Mouse (Mus musculus): ENCODE measurements around the gene Zbtb34. TPM values are rescaled to one million over a fixed set of nuclear protein-coding genes. Genes with fewer than 3 reads are reported as not detected.

The Zbtb34 gene
- polyA plus RNA-seq, 1 experiment from 2014 or later, result 7.6 TPM

- WGBS, result 85% methylated on average over 5 of the region's 5 CpGs
- Histone ChIP-seq H3K9me3 (replicated peaks; ENCODE audit: control insufficient read depth, low read length, poor library complexity, severe bottlenecking) (no peaks in the 10 kb centered on the region), H3K9ac (ENCODE audit: low read depth, low read length) (no peak overlapping the region), H3K4me2 (ENCODE audit: low read length) (no peak overlapping the region), H3K27ac (ENCODE audit: low read length) (no peak overlapping the region), H3K4me1 (ENCODE audit: control insufficient read depth, insufficient read depth, low read length) (no peaks in the 10 kb centered on the region), H3K27me3 (ENCODE audit: control insufficient read depth, insufficient read depth, low read depth, low read length) (no peaks in the 10 kb centered on the region), H3K36me3 (ENCODE audit: control insufficient read depth, insufficient read depth, low read length) (no peaks in the 10 kb centered on the region), H3K4me3 (ENCODE audit: low read depth, low read length) (no peak overlapping the region)
- no peak for ATAC-seq
These were observed 30.6 kb downstream of the Zbtb34 start for GRCm38 (mm10) chr2:33400541-33400940.

- WGBS, result 81% methylated on average over 7 of the region's 7 CpGs
- no peaks in the 10 kb centered on the region for H3K9me3 ChIP-seq (replicated peaks; ENCODE audit: control insufficient read depth, low read length, poor library complexity, severe bottlenecking)
- H3K4me1 ChIP-seq (ENCODE audit: control insufficient read depth, insufficient read depth, low read length), result peaks cover 3% of the 10 kb centered on the region; the same call in 1 of the 2 replicates
- no peak for ATAC-seq
- H3K27me3 ChIP-seq (ENCODE audit: control insufficient read depth, insufficient read depth, low read depth, low read length), result no peaks in the 10 kb centered on the region
- H3K27ac ChIP-seq (ENCODE audit: low read length), result no peak overlapping the region
- H3K4me2 ChIP-seq (ENCODE audit: low read length), result no peak overlapping the region
- H3K36me3 ChIP-seq (ENCODE audit: control insufficient read depth, insufficient read depth, low read length), result no peaks in the 10 kb centered on the region
- H3K9ac ChIP-seq (ENCODE audit: low read depth, low read length), result no peak overlapping the region
- no peak overlapping the region for H3K4me3 ChIP-seq (ENCODE audit: low read depth, low read length)
These were observed 32.0 kb downstream of the Zbtb34 start for GRCm38 (mm10) chr2:33399091-33399490.

- Histone ChIP-seq H3K9ac (ENCODE audit: low read depth, low read length) (no peak overlapping the region), H3K9me3 (replicated peaks; ENCODE audit: control insufficient read depth, low read length, poor library complexity, severe bottlenecking) (no peaks in the 10 kb centered on the region), H3K36me3 (ENCODE audit: control insufficient read depth, insufficient read depth, low read length) (no peaks in the 10 kb centered on the region), H3K4me1 (ENCODE audit: control insufficient read depth, insufficient read depth, low read length) (peaks cover 8% of the 10 kb centered on the region; the same call in 1 of the 2 replicates), H3K4me2 (ENCODE audit: low read length) (no peak overlapping the region), H3K27me3 (ENCODE audit: control insufficient read depth, insufficient read depth, low read depth, low read length) (no peaks in the 10 kb centered on the region), H3K27ac (ENCODE audit: low read length) (no peak overlapping the region), H3K4me3 (ENCODE audit: low read depth, low read length) (no peak overlapping the region)
- no peak for ATAC-seq
- WGBS, result 68% methylated on average over 4 of the region's 4 CpGs
These were observed 34.1 kb downstream of the Zbtb34 start for GRCm38 (mm10) chr2:33397036-33397435.

GRCm38 (mm10) chr2:33395053-33395452 lies 36.1 kb downstream of the Zbtb34 start:
- WGBS, result 95% methylated on average over 2 of the region's 2 CpGs
- Histone ChIP-seq H3K27me3 (ENCODE audit: control insufficient read depth, insufficient read depth, low read depth, low read length) (no peaks in the 10 kb centered on the region), H3K27ac (ENCODE audit: low read length) (no peak overlapping the region), H3K4me2 (ENCODE audit: low read length) (no peak overlapping the region), H3K4me1 (ENCODE audit: control insufficient read depth, insufficient read depth, low read length) (peaks cover 8% of the 10 kb centered on the region; the same call in 1 of the 2 replicates), H3K9ac (ENCODE audit: low read depth, low read length) (no peak overlapping the region), H3K4me3 (ENCODE audit: low read depth, low read length) (no peak overlapping the region), H3K9me3 (replicated peaks; ENCODE audit: control insufficient read depth, low read length, poor library complexity, severe bottlenecking) (no peaks in the 10 kb centered on the region; the same call in 1 of the 2 replicates), H3K36me3 (ENCODE audit: control insufficient read depth, insufficient read depth, low read length) (no peaks in the 10 kb centered on the region)
- ATAC-seq, result no peak

- no peaks in the 10 kb centered on the region for H3K36me3 ChIP-seq (ENCODE audit: control insufficient read depth, insufficient read depth, low read length)
- no peak overlapping the region for H3K4me3 ChIP-seq (ENCODE audit: low read depth, low read length)
- peaks cover 4% of the 10 kb centered on the region for H3K9me3 ChIP-seq (replicated peaks; ENCODE audit: control insufficient read depth, low read length, poor library complexity, severe bottlenecking)
- no peak overlapping the region for H3K27ac ChIP-seq (ENCODE audit: low read length)
- peaks cover 8% of the 10 kb centered on the region; the same call in 1 of the 2 replicates for H3K4me1 ChIP-seq (ENCODE audit: control insufficient read depth, insufficient read depth, low read length)
- WGBS, result 46% methylated on average over 11 of the region's 11 CpGs
- no peaks in the 10 kb centered on the region for H3K27me3 ChIP-seq (ENCODE audit: control insufficient read depth, insufficient read depth, low read depth, low read length)
- H3K4me2 ChIP-seq (ENCODE audit: low read length), result no peak overlapping the region
- no peak overlapping the region for H3K9ac ChIP-seq (ENCODE audit: low read depth, low read length)
- 0 out of 2 replicates have a peak, but pooled peaks have one; percentile 39 for ATAC-seq
These were observed 37.0 kb downstream of the Zbtb34 start for GRCm38 (mm10) chr2:33393951-33394635.

- Histone ChIP-seq H3K4me1 (ENCODE audit: control insufficient read depth, insufficient read depth, low read length) (peaks cover 8% of the 10 kb centered on the region; the same call in 1 of the 2 replicates), H3K4me3 (ENCODE audit: low read depth, low read length) (no peak overlapping the region), H3K27ac (ENCODE audit: low read length) (no peak overlapping the region), H3K27me3 (ENCODE audit: control insufficient read depth, insufficient read depth, low read depth, low read length) (no peaks in the 10 kb centered on the region), H3K36me3 (ENCODE audit: control insufficient read depth, insufficient read depth, low read length) (no peaks in the 10 kb centered on the region), H3K9me3 (replicated peaks; ENCODE audit: control insufficient read depth, low read length, poor library complexity, severe bottlenecking) (peaks cover 4% of the 10 kb centered on the region), H3K4me2 (ENCODE audit: low read length) (no peak overlapping the region), H3K9ac (ENCODE audit: low read depth, low read length) (no peak overlapping the region)
- ATAC-seq, result no peak
These were observed 38.1 kb downstream of the Zbtb34 start for GRCm38 (mm10) chr2:33393021-33393420.

GRCm38 (mm10) chr2:33371648-33372408 lies 59.3 kb downstream of the Zbtb34 start:
- WGBS, result 30% methylated on average over 18 of the region's 18 CpGs
- peak overlapping the region; percentile 45; the same call in 1 of the 2 replicates for H3K9ac ChIP-seq (ENCODE audit: low read depth, low read length)

GRCm38 (mm10) chr2:33370777-33371647 lies 60.1 kb downstream of the Zbtb34 start, which contains the start of gene Ralgps1:
Gene Ralgps1 (minus strand): TSS chr2:33371486.
- peak within 1 kb of the TSS; percentile 93 for H3K27ac ChIP-seq (ENCODE audit: low read length)
- H3K9ac ChIP-seq (ENCODE audit: low read depth, low read length), result peak within 1 kb of the TSS; percentile 77
- peak; percentile 99 for ATAC-seq
- H3K36me3 ChIP-seq (ENCODE audit: control insufficient read depth, insufficient read depth, low read length), result no peaks in the 10 kb centered on the region; the same call in 1 of the 2 replicates
- H3K9me3 ChIP-seq (replicated peaks; ENCODE audit: control insufficient read depth, low read length, poor library complexity, severe bottlenecking), result no peaks in the 10 kb centered on the region
- peak within 1 kb of the TSS; percentile 77 for H3K4me2 ChIP-seq (ENCODE audit: low read length)
- peak within 1 kb of the TSS; percentile 47 for H3K4me3 ChIP-seq (ENCODE audit: low read depth, low read length)
- H3K27me3 ChIP-seq (ENCODE audit: control insufficient read depth, insufficient read depth, low read depth, low read length), result no peaks in the 10 kb centered on the region; the same call in 1 of the 2 replicates
- H3K4me1 ChIP-seq (ENCODE audit: control insufficient read depth, insufficient read depth, low read length), result peaks cover 22% of the 10 kb centered on the region
- under 1% methylated on average over 53 of the region's 74 CpGs for WGBS

More at GRCm38 (mm10) chr2:33371648-33372408, 59.3 kb downstream of the Zbtb34 start:
- H3K27ac ChIP-seq (ENCODE audit: low read length), result peak overlapping the region; percentile 93
- no peak for ATAC-seq
- H3K36me3 ChIP-seq (ENCODE audit: control insufficient read depth, insufficient read depth, low read length), result no peaks in the 10 kb centered on the region; the same call in 1 of the 2 replicates
- peak overlapping the region; percentile 47 for H3K4me3 ChIP-seq (ENCODE audit: low read depth, low read length)
- no peaks in the 10 kb centered on the region; the same call in 1 of the 2 replicates for H3K27me3 ChIP-seq (ENCODE audit: control insufficient read depth, insufficient read depth, low read depth, low read length)
- H3K4me2 ChIP-seq (ENCODE audit: low read length), result peak overlapping the region; percentile 50
- peaks cover 17% of the 10 kb centered on the region for H3K4me1 ChIP-seq (ENCODE audit: control insufficient read depth, insufficient read depth, low read length)
- no peaks in the 10 kb centered on the region for H3K9me3 ChIP-seq (replicated peaks; ENCODE audit: control insufficient read depth, low read length, poor library complexity, severe bottlenecking)

All from midbrain, embryonic 16.5 days (tissue).